32 mouse cellular contexts compared by ENCODE assay signal in the genomic region with DNA sequence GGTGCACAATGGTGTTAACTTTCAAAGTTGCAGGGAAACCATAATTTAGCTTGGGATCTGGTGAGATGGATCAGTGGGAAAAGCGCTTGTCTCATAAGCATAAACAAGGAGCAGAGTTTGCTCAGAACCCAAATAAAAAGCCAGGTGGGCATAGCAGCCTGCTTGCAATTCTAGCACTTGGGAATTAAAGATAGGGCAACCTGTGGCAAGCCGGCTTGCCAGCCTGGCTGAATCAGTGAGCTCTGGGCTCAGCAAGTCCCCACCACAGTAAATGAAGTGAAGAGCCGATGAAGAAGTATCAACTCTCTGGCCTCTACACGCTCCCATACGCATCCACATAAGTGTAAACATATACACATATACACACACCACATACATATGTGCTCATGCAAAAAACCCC.
"Had no signal": no experiment of that assay in that cellular context is flagged by ENCODE, and none has a peak within 500 bp of the region (broad histone marks: within the 10 kb centered on the region; RNA-seq: fewer than 3 reads in every experiment).

No protein-coding gene starts in this region.

- H3K9ac ChIP-seq: limb, embryonic 12.5 days; limb, embryonic 13.5 days; limb, embryonic 15.5 days; liver, embryonic 12.5 days; liver, embryonic 13.5 days; liver, embryonic 14.5 days; liver, embryonic 15.5 days; liver, postnatal 0 days; lung, embryonic 14.5 days; lung, embryonic 15.5 days; midbrain, embryonic 12.5 days; midbrain, embryonic 13.5 days; midbrain, embryonic 15.5 days; neural tube, embryonic 12.5 days had no signal

- H3K4me2 ChIP-seq: limb, embryonic 12.5 days; limb, embryonic 13.5 days; limb, embryonic 15.5 days; liver, embryonic 11.5 days; liver, embryonic 12.5 days; liver, embryonic 13.5 days; liver, embryonic 15.5 days; lung, embryonic 14.5 days; lung, embryonic 15.5 days; midbrain, embryonic 11.5 days; midbrain, embryonic 12.5 days; midbrain, embryonic 13.5 days; midbrain, embryonic 15.5 days; neural tube, embryonic 12.5 days had no signal

- ATAC-seq: liver, embryonic 12.5 days; liver, postnatal 0 days; lung, postnatal 0 days; midbrain, embryonic 13.5 days; midbrain, embryonic 15.5 days; midbrain, embryonic 16.5 days had no signal

- DNase-seq: left cerebral cortex, postnatal 4 days; liver; liver, embryonic 13.5 days; liver, postnatal 0 days; lung, adult 18-20 months; lung, adult 2 months; lung, embryonic 14.5 days; lung, postnatal 10 days; lung, postnatal 14 days; lung, postnatal 36 days; lung, postnatal 4 days; midbrain, embryonic 14.5 days had no signal

- H3K9me3 ChIP-seq: limb, embryonic 10.5 days; limb, embryonic 12.5 days; limb, embryonic 13.5 days; limb, embryonic 15.5 days; liver, embryonic 12.5 days; liver, embryonic 13.5 days; liver, embryonic 15.5 days; lung, embryonic 15.5 days; megakaryocyte, embryonic 14.5 days; midbrain, embryonic 10.5 days; midbrain, embryonic 12.5 days; midbrain, embryonic 13.5 days; midbrain, embryonic 15.5 days; neural tube, embryonic 12.5 days had no signal

- H3K27me3 ChIP-seq: limb, embryonic 12.5 days; limb, embryonic 13.5 days; limb, embryonic 15.5 days; liver, embryonic 12.5 days; liver, embryonic 13.5 days; liver, embryonic 15.5 days; lung, embryonic 15.5 days; megakaryocyte, embryonic 14.5 days; midbrain, embryonic 12.5 days; midbrain, embryonic 13.5 days; midbrain, embryonic 15.5 days; neural tube, embryonic 12.5 days had no signal

- H3K36me3 ChIP-seq: limb, embryonic 10.5 days; limb, embryonic 12.5 days; limb, embryonic 13.5 days; limb, embryonic 15.5 days; liver, embryonic 12.5 days; liver, embryonic 13.5 days; liver, embryonic 15.5 days; lung, embryonic 15.5 days; midbrain, embryonic 10.5 days; midbrain, embryonic 12.5 days; midbrain, embryonic 13.5 days; midbrain, embryonic 15.5 days; neural tube, embryonic 12.5 days had no signal

- H3K4me3 ChIP-seq: limb, embryonic 10.5 days; limb, embryonic 12.5 days; limb, embryonic 13.5 days; limb, embryonic 15.5 days; liver, embryonic 12.5 days; liver, embryonic 13.5 days; liver, embryonic 15.5 days; lung, embryonic 15.5 days; megakaryocyte, embryonic 14.5 days; midbrain, embryonic 10.5 days; midbrain, embryonic 12.5 days; midbrain, embryonic 13.5 days; midbrain, embryonic 15.5 days; myocyte; neural tube, embryonic 12.5 days had no signal

- H3K27ac ChIP-seq: limb, embryonic 10.5 days; limb, embryonic 12.5 days; limb, embryonic 13.5 days; limb, embryonic 15.5 days; liver, embryonic 12.5 days; liver, embryonic 13.5 days; liver, embryonic 14.5 days; liver, embryonic 15.5 days; lung, embryonic 15.5 days; macrophage; midbrain, embryonic 10.5 days; midbrain, embryonic 12.5 days; midbrain, embryonic 13.5 days; midbrain, embryonic 15.5 days; neural tube, embryonic 12.5 days had no signal

- H3K4me1 ChIP-seq: midbrain, embryonic 12.5 days; midbrain, embryonic 13.5 days; midbrain, embryonic 15.5 days had no signal
